Mouse (Mus musculus): ENCODE measurements around the gene Unc119. TPM values are rescaled to one million over a fixed set of nuclear protein-coding genes. Genes with fewer than 3 reads are reported as not detected.

The Unc119 gene
- polyA plus RNA-seq, 1 experiment from 2014 or later, result 62.8 TPM

GRCm38 (mm10) chr11:78347070-78347754, 3.9 kb downstream of the Unc119 start:
- H3K27me3 ChIP-seq (ENCODE audit: poor library complexity, severe bottlenecking), result no peaks in the 10 kb centered on the region
- peak; percentile 71 for DNase-seq (ENCODE audit: extremely low spot score, low spot score)
- H3K36me3 ChIP-seq (replicated peaks), result peaks cover 34% of the 10 kb centered on the region
- no peak overlapping the region for H3K27ac ChIP-seq
- WGBS, result 90% methylated on average over 10 of the region's 10 CpGs
- H3K4me3 ChIP-seq, result no peak overlapping the region
- H3K9me3 ChIP-seq, result no peaks in the 10 kb centered on the region
- H3K4me1 ChIP-seq, result peaks cover 59% of the 10 kb centered on the region

- peaks cover 55% of the 10 kb centered on the region for H3K4me1 ChIP-seq
- WGBS, result 82% methylated on average over 9 of the region's 9 CpGs
These were observed 4.6 kb downstream of the Unc119 start for GRCm38 (mm10) chr11:78347908-78348307.

DNA sequence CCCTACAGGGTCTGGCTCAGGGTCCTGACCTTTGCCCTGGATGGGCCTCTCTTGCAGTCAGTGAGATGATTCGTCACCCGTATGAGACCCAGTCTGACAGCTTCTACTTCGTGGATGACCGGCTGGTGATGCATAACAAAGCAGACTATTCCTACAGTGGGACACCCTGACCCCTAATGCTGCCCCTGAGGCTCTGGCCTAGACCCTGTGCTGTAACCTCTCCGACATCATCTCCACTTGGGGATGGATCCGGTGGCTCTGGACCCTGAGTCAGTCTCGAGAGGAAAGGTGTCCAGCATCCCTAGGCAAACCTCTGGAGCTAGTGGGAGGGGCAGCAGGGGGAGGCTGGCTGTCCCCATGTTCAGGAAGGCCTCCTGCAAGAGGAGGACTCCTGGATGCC, 5.2 kb downstream of the Unc119 start:
- Histone ChIP-seq H3K4me3 (no peak overlapping the region), H3K4me1 (peaks cover 50% of the 10 kb centered on the region), H3K27ac (no peak overlapping the region), H3K9me3 (no peaks in the 10 kb centered on the region), H3K36me3 (replicated peaks) (peaks cover 34% of the 10 kb centered on the region), H3K27me3 (ENCODE audit: poor library complexity, severe bottlenecking) (no peaks in the 10 kb centered on the region)
- 64% methylated on average over 7 of the region's 7 CpGs for WGBS
- no peak for DNase-seq (ENCODE audit: extremely low spot score, low spot score)

More at GRCm38 (mm10) chr11:78347908-78348307, 4.6 kb downstream of the Unc119 start:
- no peak for DNase-seq (ENCODE audit: extremely low spot score, low spot score)
- no peaks in the 10 kb centered on the region for H3K27me3 ChIP-seq (ENCODE audit: poor library complexity, severe bottlenecking)
- no peaks in the 10 kb centered on the region for H3K9me3 ChIP-seq
- H3K36me3 ChIP-seq (replicated peaks), result peaks cover 34% of the 10 kb centered on the region
- H3K27ac ChIP-seq, result no peak overlapping the region
- no peak overlapping the region for H3K4me3 ChIP-seq

- Histone ChIP-seq H3K4me1 (peaks cover 38% of the 10 kb centered on the region), H3K27me3 (ENCODE audit: poor library complexity, severe bottlenecking) (no peaks in the 10 kb centered on the region), H3K4me3 (no peak overlapping the region), H3K27ac (no peak overlapping the region), H3K9me3 (no peaks in the 10 kb centered on the region), H3K36me3 (replicated peaks) (peaks cover 34% of the 10 kb centered on the region)
- WGBS, result 90% methylated on average over 4 of the region's 4 CpGs
- no peak for DNase-seq (ENCODE audit: extremely low spot score, low spot score)
These were observed 6.4 kb downstream of the Unc119 start for GRCm38 (mm10) chr11:78349441-78350358.

GRCm38 (mm10) chr11:78353081-78353480, 9.8 kb downstream of the Unc119 start:
- no peak for DNase-seq (ENCODE audit: extremely low spot score, low spot score)
- Histone ChIP-seq H3K4me3 (no peak overlapping the region), H3K4me1 (peaks cover 6% of the 10 kb centered on the region; the same call in 1 of the 2 replicates), H3K36me3 (replicated peaks) (peaks cover 21% of the 10 kb centered on the region), H3K9me3 (no peaks in the 10 kb centered on the region), H3K27ac (no peak overlapping the region), H3K27me3 (ENCODE audit: poor library complexity, severe bottlenecking) (no peaks in the 10 kb centered on the region)
- WGBS, result 86% methylated on average over 1 of the region's 1 CpGs

DNA sequence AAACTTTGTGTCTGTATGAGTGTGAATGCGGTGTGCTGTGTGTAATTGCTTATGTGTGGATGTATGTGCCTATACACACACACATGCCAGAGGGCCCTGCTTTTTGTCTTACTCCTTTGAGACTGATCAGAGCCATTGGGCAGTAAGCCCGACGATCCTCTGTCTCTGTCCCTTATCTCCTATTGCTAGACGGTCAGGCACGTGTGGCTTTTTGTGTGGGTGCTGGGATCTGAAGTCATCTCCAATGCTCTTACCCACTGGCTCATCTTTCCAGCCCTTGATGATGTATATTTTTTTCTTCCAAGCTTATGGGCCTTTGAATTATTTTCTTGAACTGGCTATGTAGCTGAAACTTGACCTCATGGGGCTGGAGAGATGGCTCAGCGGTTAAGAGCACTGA, 11.6 kb downstream of the Unc119 start:
- no peak overlapping the region for H3K27ac ChIP-seq
- peaks cover 15% of the 10 kb centered on the region for H3K27me3 ChIP-seq (ENCODE audit: poor library complexity, severe bottlenecking)
- DNase-seq (ENCODE audit: extremely low spot score, low spot score), result no peak
- peaks cover 3% of the 10 kb centered on the region; the same call in 1 of the 2 replicates for H3K36me3 ChIP-seq (replicated peaks)
- H3K4me3 ChIP-seq, result no peak overlapping the region
- peaks cover 7% of the 10 kb centered on the region for H3K4me1 ChIP-seq
- WGBS, result 91% methylated on average over 6 of the region's 6 CpGs
- H3K9me3 ChIP-seq, result no peaks in the 10 kb centered on the region

GRCm38 (mm10) chr11:78355471-78356238, 12.4 kb downstream of the Unc119 start:
- H3K9me3 ChIP-seq, result no peaks in the 10 kb centered on the region
- no peaks in the 10 kb centered on the region for H3K36me3 ChIP-seq (replicated peaks)
- peaks cover 15% of the 10 kb centered on the region for H3K4me1 ChIP-seq
- DNase-seq (ENCODE audit: extremely low spot score, low spot score), result peak; percentile 78
- 32% methylated on average over 4 of the region's 4 CpGs for WGBS
- peaks cover 15% of the 10 kb centered on the region for H3K27me3 ChIP-seq (ENCODE audit: poor library complexity, severe bottlenecking)
- H3K4me3 ChIP-seq, result no peak overlapping the region
- H3K27ac ChIP-seq, result peak overlapping the region; percentile 56

DNA sequence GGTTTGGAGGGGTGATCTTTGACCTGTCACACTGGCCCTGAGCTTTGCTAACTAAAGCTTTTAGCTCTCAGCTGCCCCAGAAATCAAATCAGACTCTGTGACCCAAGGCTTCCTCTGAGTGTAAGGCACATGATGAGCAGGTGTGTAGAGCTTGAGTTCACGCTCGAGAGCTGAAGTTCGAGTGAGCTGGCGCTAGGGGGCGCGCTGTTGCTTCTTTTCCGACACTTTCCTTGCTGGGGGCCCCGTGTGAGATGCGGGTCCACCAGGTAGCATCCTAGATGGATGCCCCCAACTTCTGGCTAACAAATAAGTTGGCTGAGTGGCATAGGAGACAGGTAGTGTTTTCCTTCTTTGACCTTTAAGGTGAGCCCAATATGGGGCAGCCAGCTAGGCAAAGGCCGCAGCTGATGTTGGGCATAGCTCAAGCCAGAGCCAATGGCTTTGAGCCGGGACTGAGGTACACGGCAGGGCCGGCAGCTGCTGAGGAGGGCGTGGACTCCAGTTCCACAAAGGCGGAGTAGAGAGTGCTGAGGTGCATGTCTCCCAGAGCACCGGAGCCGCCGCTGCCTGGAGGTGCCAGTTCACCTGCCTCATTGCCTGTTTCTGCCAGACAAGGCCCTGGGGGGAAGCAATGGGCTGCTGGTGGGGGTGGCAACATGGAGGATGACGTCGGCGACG, 15.2 kb downstream of the Unc119 start:
- H3K9me3 ChIP-seq, result no peaks in the 10 kb centered on the region
- WGBS, result 14% methylated on average over 22 of the region's 22 CpGs
- no peak overlapping the region; the same call in 1 of the 2 replicates for H3K4me3 ChIP-seq
- H3K27me3 ChIP-seq (ENCODE audit: poor library complexity, severe bottlenecking), result peaks cover 15% of the 10 kb centered on the region
- H3K27ac ChIP-seq, result no peak overlapping the region
- peaks cover 18% of the 10 kb centered on the region for H3K4me1 ChIP-seq
- peak; percentile 27 for DNase-seq (ENCODE audit: extremely low spot score, low spot score)
- H3K36me3 ChIP-seq (replicated peaks), result no peaks in the 10 kb centered on the region

DNA sequence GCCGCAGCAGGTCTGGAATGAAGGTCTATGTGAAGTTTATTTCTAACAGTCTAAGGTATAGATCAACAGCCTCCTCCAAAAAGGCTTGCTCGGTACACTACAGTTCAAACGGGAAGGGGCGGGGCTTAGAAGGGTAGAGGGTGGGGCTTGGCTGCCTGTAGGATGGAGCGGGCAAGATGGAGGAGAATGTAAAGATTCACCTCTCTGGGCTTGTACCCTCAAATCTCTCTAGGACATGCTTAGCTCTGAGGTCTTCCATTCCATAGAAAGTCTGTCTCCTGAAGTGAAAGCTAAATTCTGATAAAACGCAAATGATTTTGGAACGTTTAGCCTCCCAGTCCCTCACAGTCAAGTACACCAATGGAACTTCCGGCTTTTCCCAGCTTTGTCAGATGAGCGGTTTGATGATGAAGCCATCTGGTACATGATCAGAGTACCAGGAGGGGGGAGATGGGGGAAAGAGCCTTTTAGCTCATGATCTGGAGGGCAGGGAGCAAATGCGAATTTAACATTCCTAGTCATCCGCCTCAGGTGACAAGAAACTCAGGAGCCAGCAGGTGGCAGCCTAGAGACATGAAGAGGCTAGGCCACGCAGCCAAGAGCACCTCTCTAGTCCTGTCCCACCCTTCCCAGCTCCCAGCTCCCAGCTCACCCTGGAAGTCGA, 17.0 kb downstream of the Unc119 start:
- no peaks in the 10 kb centered on the region for H3K9me3 ChIP-seq
- peak; percentile 72 for DNase-seq (ENCODE audit: extremely low spot score, low spot score)
- no peaks in the 10 kb centered on the region for H3K36me3 ChIP-seq (replicated peaks)
- WGBS, result 12% methylated on average over 13 of the region's 13 CpGs
- peaks cover 15% of the 10 kb centered on the region for H3K27me3 ChIP-seq (ENCODE audit: poor library complexity, severe bottlenecking)
- H3K4me3 ChIP-seq, result peak overlapping the region; percentile 46
- H3K4me1 ChIP-seq, result peaks cover 28% of the 10 kb centered on the region
- H3K27ac ChIP-seq, result 0 out of 2 replicates have a peak overlapping the region, but pooled peaks have one; percentile 16

DNA sequence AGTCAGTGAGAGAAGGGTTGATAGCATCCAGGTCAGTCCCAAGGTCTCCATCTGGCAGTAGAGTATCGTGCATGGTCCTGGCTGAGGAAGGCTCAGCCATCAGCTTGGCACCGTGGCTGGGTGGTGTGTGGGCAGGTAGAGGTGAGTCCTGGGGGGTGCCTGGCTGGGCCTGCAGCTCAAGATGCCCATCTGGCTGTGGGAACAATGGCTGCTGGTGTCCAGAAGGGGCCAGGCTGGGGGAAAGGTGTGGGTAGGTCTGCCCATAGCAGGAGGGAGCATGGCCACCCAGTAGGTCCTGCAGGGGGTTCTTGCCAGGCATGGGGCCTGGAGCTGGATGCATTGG, 17.5 kb downstream of the Unc119 start:
- 62% methylated on average over 2 of the region's 2 CpGs for WGBS
- Histone ChIP-seq H3K27ac (0 out of 2 replicates have a peak overlapping the region, but pooled peaks have one; percentile 16), H3K4me3 (peak overlapping the region; percentile 46; the same call in 1 of the 2 replicates), H3K9me3 (no peaks in the 10 kb centered on the region), H3K27me3 (ENCODE audit: poor library complexity, severe bottlenecking) (peaks cover 15% of the 10 kb centered on the region), H3K4me1 (peaks cover 28% of the 10 kb centered on the region), H3K36me3 (replicated peaks) (no peaks in the 10 kb centered on the region)
- no peak for DNase-seq (ENCODE audit: extremely low spot score, low spot score)

DNA sequence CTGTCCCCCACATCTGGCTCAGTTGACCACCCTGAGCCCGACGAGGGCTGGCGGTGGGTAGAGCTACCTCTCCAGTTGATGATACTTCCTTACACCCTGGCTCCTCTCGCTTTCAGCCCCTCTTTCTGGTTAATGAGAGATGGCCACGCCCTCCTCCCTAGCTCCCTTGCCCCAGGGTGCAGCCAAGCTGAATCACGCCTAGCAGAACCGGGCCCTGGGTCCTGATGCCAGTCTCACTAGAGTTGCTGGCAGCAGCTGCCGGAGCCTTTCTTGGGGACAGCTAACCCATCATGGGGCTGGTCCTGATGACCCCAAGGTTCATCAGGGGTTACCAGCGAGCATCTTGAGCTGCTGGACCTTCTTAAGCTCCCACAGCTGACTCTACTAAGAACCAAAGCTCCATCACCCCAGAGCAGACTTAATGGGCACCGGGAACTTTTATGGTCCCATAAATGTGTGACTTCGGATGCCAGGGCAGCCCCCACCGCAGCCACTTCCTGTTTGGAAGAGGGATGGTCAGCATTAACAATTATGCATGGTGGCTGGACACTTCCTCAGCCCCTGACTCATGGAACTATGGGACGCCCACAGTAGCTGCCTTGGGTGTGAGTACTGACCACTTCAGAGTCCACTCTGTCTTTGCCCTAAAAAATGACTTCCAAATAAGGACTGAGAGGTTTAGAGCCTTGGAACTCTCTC, 20.2 kb downstream of the Unc119 start:
- DNase-seq (ENCODE audit: extremely low spot score, low spot score), result no peak
- 84% methylated on average over 13 of the region's 13 CpGs for WGBS
- Histone ChIP-seq H3K9me3 (no peaks in the 10 kb centered on the region), H3K36me3 (replicated peaks) (no peaks in the 10 kb centered on the region), H3K4me1 (peaks cover 28% of the 10 kb centered on the region), H3K27me3 (ENCODE audit: poor library complexity, severe bottlenecking) (peaks cover 13% of the 10 kb centered on the region), H3K27ac (no peak overlapping the region), H3K4me3 (no peak overlapping the region)

All from forebrain, embryonic 10.5 days (tissue).